Mouse (Mus musculus): ENCODE measurements at regions not wholly inside any gene's neighbourhood (a gene's known extent, or its start where the extent isn't known, plus 50 kb on each side); places are given as distances from the start of the nearest gene placed in this dataset.

DNA sequence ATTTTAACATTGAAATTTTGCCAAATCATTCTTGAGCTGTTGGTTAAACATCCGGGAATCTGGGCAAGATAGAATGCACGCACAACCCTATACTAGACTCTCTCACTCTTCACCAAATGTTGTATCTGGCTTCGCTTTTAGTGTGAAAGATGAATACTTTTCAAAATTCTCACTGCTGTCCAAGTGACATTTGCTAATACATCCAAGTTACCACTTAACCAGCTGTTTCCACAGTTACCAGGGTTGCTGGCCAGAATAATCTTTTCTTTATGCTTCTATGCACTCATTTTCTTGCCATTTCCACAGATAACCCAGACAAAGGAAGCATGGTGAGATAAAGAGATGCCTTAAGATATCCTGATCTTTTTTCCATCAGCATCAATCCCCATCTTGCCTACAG is 294.9 kb downstream of the Foxa2 start:
- TF ChIP-seq POLR2A (IDR thresholded peaks at IDR 0.05; ENCODE audit: control insufficient read depth, extremely low read depth, insufficient read depth, low read length, poor library complexity) = no peak
- TF ChIP-seq CTCF (IDR thresholded peaks at IDR 0.05; ENCODE audit: borderline replicate concordance, control insufficient read depth, extremely low read depth, insufficient read depth, low read length, poor library complexity) = no peak
